Mouse (Mus musculus) heart, embryonic 12.5 days (tissue): ENCODE results near the gene Gtf3c2. TPM values are rescaled to one million over a fixed set of nuclear protein-coding genes. Genes with fewer than 3 reads are reported as not detected.
A peak's percentile ranks its signal among the peaks of the same experiment; 100 is the strongest.

ENCODE experiments used
- ATAC-seq: fragments of 200-750 bp; cut with Nextera tagmentation; 2 replicates; pipeline ENCODE4 v1.8.0; 2017; ENCODE audit warnings: moderate TSS enrichment, moderate library complexity; ENCODE audit not compliant: insufficient number of reproducible peaks, low FRiP score
- H3K27ac ChIP-seq: fragments of 300-500 bp; sonication (generic); 2 replicates; pipeline ENCODE4 v1.5.1; 2016; ENCODE audit warnings: mild to moderate bottlenecking, moderate library complexity; ENCODE audit not compliant: poor library complexity, severe bottlenecking
- H3K27me3 ChIP-seq: fragments of 300-500 bp; sonication (generic); replicated peaks from 2 replicates; pipeline ENCODE4 v1.6.1; 2016; ENCODE audit warnings: mild to moderate bottlenecking, moderate library complexity
- H3K36me3 ChIP-seq: fragments of 300-500 bp; sonication (generic); 2 replicates; pipeline ENCODE4 v1.6.1; 2016; ENCODE audit warnings: mild to moderate bottlenecking, moderate library complexity
- H3K4me1 ChIP-seq: fragments of 300-500 bp; sonication (generic); replicated peaks from 2 replicates; pipeline ENCODE4 v1.6.1; 2016; ENCODE audit warnings: mild to moderate bottlenecking
- H3K4me2 ChIP-seq: fragments of 300-500 bp; sonication (generic); 2 replicates; pipeline ENCODE4 v1.6.1; 2016; ENCODE audit warnings: mild to moderate bottlenecking, moderate library complexity
- H3K4me3 ChIP-seq: fragments of 300-500 bp; sonication (generic); 2 replicates; pipeline ENCODE4 v1.5.1; 2016; ENCODE audit warnings: mild to moderate bottlenecking
- H3K9ac ChIP-seq: fragments of 300-500 bp; sonication (generic); 2 replicates; pipeline ENCODE4 v1.6.1; 2016; ENCODE audit warnings: mild to moderate bottlenecking, moderate library complexity
- H3K9me3 ChIP-seq: fragments of 300-500 bp; sonication (generic); replicated peaks from 2 replicates; pipeline ENCODE4 v1.6.1; 2016; ENCODE audit warnings: mild to moderate bottlenecking, moderate library complexity
- WGBS: fragments of 180-500 bp; shearing (Covaris S2); methylation state at CpG from one replicate; pipeline ENCODE4 v1.1.7; 2016; 5-methylcytosine and 5-hydroxymethylcytosine counted together
- polyA plus RNA-seq: library from polyadenylated mRNA; unstranded; fragments of >200 nt; fragmentation: Nextera tagmentation; extraction: Ambion mirVana; gene quantifications from 2 replicates; pipeline ENCODE4 v1.2.1, GENCODE M21; 2016

Gtf3c2 gene
- polyA plus RNA-seq, 1 experiment from 2014 or later = 58.8 TPM

DNA sequence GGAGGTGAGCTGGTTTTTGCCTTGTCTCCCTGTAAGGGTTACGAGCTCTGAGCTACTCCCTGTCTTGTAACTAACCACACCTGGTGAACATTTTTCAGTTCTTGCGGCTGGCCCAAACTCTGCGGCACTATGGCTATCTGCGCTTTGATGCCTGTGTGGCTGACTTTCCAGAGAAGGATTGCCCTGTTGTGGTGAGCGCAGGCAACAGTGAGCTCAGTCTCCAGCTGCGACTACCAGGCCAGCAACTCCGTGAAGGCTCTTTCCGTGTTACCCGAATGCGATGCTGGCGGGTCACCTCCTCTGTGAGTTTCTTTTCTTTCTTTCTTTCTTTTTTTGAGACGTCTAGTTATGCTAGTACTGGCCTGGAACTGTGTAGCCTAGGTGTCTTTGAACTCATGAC is 17.1 kb upstream of the Gtf3c2 start:
- Histone ChIP-seq H3K9me3 (peaks cover 5% of the 10 kb centered on the region), H3K27me3 (no peaks in the 10 kb centered on the region), H3K4me2 (no peak overlapping the region), H3K9ac (no peak overlapping the region), H3K36me3 (peaks cover 62% of the 10 kb centered on the region), H3K4me1 (peaks cover 23% of the 10 kb centered on the region), H3K27ac (no peak overlapping the region), H3K4me3 (no peak overlapping the region)
- no peak for ATAC-seq
- WGBS = 94% methylated on average over 12 of the region's 12 CpGs

DNA sequence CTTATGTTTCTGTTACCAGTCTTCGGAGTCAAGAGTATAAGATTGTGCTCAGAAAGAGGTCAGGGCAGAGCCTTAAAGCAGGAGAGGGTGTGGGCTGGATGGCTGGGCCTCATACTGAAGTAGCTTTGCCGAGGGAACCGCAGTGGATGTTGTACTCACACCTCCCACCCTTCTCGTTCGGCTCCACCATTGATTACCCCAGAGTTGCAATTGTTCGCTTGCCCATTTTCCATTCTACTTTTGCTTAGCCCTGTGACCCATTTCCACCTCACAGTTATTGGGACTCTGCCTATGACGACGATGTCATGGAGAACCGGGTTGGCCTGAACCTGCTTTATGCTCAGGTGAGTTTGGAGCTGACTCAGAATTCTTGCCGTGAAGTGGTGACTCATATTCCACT is 16.3 kb upstream of the Gtf3c2 start:
- no peak for ATAC-seq
- no peak overlapping the region for H3K4me3 ChIP-seq
- 92% methylated on average over 10 of the region's 10 CpGs for WGBS
- H3K4me2 ChIP-seq = no peak overlapping the region
- H3K9ac ChIP-seq = no peak overlapping the region
- H3K27ac ChIP-seq = no peak overlapping the region
- peaks cover 5% of the 10 kb centered on the region for H3K9me3 ChIP-seq
- peaks cover 28% of the 10 kb centered on the region for H3K4me1 ChIP-seq
- peaks cover 65% of the 10 kb centered on the region for H3K36me3 ChIP-seq
- H3K27me3 ChIP-seq = no peaks in the 10 kb centered on the region

DNA sequence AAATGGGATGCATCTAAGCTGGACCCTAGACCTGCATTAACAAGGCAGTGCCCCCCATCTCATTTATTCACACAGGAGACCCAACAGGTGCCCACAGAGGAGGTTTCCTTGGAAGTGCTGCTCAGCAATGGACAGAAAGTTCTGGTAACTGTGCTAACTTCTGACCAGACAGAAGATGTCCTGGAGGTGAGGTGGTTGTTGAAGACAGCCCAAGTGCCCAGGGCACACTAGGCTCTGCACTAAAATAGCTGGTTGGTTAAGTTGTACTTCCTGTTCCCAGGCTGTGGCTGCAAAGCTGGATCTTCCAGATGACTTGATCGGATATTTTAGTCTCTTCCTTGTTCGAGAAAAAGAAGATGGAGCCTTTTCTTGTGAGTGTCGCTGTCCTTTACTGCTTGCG is 15.7 kb upstream of the Gtf3c2 start:
- Histone ChIP-seq H3K9ac (no peak overlapping the region), H3K36me3 (peaks cover 69% of the 10 kb centered on the region), H3K27me3 (no peaks in the 10 kb centered on the region), H3K4me3 (no peak overlapping the region), H3K4me2 (no peak overlapping the region), H3K4me1 (peaks cover 26% of the 10 kb centered on the region), H3K9me3 (peaks cover 5% of the 10 kb centered on the region), H3K27ac (no peak overlapping the region)
- WGBS = 90% methylated on average over 4 of the region's 4 CpGs
- ATAC-seq = no peak

DNA sequence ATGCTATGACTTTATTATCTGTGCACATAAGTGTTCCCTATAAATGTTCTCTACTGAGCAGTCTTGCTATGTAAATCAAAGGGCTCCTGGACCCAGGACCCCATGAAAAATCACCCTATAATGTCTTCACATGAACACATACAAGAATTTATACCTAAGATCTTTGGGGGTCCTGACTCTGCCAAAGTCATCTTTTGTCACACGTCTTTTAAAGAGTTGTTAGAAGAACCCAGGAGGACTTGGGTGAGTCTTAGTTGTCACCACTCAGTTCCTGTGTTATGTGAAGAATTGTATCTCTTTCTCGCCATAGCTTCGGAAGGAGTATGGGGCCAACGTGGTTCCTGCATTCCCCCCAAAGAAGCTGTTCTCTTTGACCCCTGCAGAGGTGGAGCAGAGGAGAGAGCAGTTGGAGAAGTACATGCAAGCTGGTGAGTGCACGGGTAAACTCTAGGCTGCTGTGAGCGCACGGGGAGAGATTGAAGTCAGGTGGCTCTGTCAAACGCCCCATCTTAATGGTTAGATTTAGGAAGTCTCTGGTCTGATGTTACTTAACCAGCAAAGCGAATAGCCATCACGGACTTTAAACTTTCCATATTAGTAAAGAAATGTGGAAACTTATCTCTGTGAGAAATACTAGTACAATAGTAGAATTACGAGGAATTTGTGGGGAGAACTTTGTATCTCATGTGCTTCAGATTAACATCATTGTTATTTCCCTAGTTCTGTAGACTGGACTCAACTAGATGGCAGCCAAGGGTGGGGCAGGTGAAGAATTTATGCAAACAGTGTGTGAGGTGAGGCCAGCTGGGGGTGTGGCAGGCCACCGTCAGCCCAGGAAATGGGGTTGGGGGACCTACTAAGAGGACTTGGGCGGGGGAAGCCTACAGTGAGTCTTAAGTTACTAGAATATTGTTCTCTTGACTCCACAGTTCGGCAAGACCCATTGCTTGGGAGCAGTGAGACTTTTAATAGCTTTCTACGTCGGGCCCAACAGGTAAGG is 14.8 kb upstream of the Gtf3c2 start:
- WGBS = 89% methylated on average over 16 of the region's 16 CpGs
- Histone ChIP-seq H3K9ac (peak overlapping the region; percentile 92; the same call in 1 of the 2 replicates), H3K4me2 (peak overlapping the region; percentile 84), H3K27me3 (no peaks in the 10 kb centered on the region), H3K4me1 (peaks cover 20% of the 10 kb centered on the region), H3K27ac (no peak overlapping the region), H3K4me3 (peak overlapping the region; percentile 83; the same call in 1 of the 2 replicates), H3K9me3 (no peaks in the 10 kb centered on the region), H3K36me3 (peaks cover 69% of the 10 kb centered on the region)
- no peak for ATAC-seq

DNA sequence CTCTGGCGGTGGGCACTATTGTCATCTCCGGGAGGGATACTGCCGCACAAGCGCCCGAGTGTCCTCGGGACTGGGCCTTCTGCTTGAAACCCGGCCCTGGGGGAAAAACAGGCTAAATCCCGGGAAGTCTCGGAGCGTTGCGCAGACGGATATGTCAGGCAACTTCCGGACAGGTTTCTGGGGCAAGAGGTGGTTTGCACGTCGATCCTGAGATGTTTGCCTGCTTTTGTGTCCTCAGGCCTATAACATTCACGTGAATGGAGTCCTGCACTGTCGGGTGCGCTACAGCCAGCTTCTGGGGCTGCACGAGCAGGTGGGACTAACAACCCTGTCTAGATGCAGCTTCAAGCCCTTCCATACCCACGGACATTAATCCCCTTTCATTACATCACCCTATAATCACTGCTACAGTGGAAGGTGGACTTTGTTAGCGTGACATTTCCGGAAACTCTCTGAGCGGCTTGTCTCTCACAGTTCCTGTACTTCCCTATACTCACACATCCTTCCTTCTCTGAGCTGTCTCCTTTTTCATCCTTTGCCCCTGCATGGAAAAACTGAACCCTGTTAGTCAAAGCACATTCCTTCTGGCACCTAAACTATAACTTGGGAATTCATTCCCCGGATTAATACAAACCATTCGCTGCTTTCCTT is 13.8 kb upstream of the Gtf3c2 start:
- Histone ChIP-seq H3K9me3 (no peaks in the 10 kb centered on the region), H3K36me3 (peaks cover 67% of the 10 kb centered on the region), H3K27me3 (no peaks in the 10 kb centered on the region), H3K4me3 (peak overlapping the region; percentile 83), H3K9ac (peak overlapping the region; percentile 92), H3K4me2 (peak overlapping the region; percentile 84), H3K4me1 (peaks cover 20% of the 10 kb centered on the region), H3K27ac (peak overlapping the region; percentile 87)
- WGBS = 11% methylated on average over 25 of the region's 25 CpGs
- no peak for ATAC-seq

DNA sequence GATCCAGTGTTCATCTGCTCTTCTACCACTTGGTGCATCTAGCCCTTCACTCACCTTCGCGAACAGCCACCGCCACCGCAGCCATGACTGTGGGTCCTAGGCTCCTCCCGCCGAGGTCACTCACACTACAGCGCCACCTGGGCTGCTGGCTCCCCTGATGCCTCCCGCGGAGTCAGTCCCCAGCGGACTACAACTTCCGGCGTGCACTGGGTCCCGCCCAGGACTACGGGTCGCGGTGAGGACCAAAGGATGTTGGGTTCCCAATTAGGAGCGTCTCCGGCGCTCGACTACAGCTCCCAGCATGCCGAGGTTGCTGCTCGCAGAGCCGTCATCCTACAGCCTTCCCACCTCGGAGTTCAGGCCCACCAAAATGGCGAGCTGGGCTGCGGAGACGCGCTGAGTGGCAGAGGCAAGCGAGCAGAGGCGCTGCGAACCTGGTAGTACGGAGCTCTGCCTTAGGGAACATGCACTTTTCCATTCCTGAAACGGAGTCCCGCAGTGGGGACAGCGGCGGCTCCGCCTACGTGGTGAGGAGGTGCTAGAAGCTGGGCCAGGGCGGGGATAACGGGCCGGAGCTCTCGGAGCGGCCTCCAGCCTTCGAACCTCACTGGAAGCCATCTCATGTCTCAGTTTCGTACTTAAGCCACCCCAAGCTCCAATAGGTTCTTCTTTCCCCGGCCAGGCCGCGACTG is 13.1 kb upstream of the Gtf3c2 start, which contains the start of the genes Snx17 and Eif2b4:
Snx17 (plus strand) TSS at position 289 of the 692 bp plus-strand sequence.
Eif2b4 (minus strand) TSS at position 492 of the 692 bp plus-strand sequence.
- H3K27ac ChIP-seq = peak within 1 kb of the TSS; percentile 87
- H3K36me3 ChIP-seq = peaks cover 67% of the 10 kb centered on the region
- peak within 1 kb of the TSS; percentile 83 for H3K4me3 ChIP-seq
- H3K9me3 ChIP-seq = no peaks in the 10 kb centered on the region
- peak within 1 kb of the TSS; percentile 92 for H3K9ac ChIP-seq
- WGBS = under 1% methylated on average over 48 of the region's 48 CpGs
- peak within 1 kb of the TSS; percentile 84 for H3K4me2 ChIP-seq
- ATAC-seq = peak; percentile 96
- peaks cover 20% of the 10 kb centered on the region for H3K4me1 ChIP-seq
- H3K27me3 ChIP-seq = no peaks in the 10 kb centered on the region

DNA sequence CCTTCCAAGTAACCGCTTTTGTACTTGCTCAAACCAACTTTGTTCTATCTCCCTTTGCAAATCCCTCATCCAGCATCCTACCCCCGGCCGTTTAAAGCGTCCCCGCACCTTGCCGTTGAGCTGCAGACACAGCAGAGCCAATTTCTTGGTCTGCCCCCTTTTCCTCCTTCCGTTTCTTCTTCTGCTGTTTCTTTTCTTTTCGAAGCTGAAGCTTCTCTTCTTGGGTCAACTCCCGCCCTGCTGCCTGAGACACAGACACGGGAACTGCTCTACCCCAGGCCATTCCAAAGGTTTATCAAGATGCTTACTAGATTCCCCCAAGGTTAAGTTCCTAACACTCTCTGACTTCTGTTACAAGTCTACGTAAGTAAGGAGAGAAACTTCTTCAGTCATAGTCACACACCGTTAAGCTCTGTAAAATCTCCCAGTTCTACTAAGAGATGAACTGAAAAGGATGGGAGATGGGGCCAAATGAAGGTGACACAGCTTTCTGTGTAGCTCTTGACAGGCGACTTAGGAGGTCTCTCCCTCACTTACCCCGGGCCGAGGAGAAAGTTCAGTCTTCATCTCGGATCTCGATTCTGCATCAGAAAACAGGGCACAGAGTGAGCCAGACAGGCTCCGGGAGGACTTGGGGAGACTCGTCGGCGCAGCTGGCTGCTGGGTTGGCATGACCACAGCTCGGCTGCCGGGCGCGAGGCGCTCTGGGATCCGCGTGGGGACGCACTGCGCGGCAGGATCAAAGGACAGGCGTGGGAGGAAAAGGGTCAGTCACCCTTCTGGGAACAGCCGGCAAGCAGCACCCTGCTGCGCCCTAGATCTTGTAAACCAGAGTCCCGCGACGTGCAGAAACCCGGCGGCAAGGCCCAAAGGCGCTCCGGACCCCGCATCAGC is 12.3 kb upstream of the Gtf3c2 start:
- H3K9ac ChIP-seq = peak overlapping the region; percentile 77
- H3K4me3 ChIP-seq = peak overlapping the region; percentile 83
- ATAC-seq = peak; percentile 74
- no peaks in the 10 kb centered on the region for H3K9me3 ChIP-seq
- H3K27ac ChIP-seq = peak overlapping the region; percentile 76
- peaks cover 67% of the 10 kb centered on the region for H3K36me3 ChIP-seq
- peaks cover 20% of the 10 kb centered on the region for H3K4me1 ChIP-seq
- H3K27me3 ChIP-seq = no peaks in the 10 kb centered on the region
- H3K4me2 ChIP-seq = peak overlapping the region; percentile 84
- 13% methylated on average over 42 of the region's 42 CpGs for WGBS

DNA sequence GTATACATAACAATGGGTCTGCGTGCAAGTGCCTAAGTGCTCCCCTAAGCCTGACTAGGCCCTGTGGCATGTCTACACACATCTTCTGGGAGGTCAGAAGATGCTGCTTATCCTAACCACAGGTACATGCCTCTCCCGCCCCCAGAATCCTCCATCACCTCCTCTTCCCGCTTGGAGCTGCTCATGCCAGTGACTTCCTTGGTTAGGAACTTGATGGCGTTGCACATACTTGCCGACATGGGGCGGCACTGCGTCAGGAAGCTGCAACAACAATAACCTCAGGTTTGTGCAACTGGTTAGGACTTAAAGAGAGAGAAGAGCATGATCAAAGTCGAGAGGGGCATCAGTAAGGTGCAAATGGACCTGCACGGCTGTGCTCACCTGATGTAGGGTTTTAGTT is 10.3 kb upstream of the Gtf3c2 start:
- Histone ChIP-seq H3K9ac (no peak overlapping the region), H3K27ac (no peak overlapping the region), H3K36me3 (peaks cover 52% of the 10 kb centered on the region)

DNA sequence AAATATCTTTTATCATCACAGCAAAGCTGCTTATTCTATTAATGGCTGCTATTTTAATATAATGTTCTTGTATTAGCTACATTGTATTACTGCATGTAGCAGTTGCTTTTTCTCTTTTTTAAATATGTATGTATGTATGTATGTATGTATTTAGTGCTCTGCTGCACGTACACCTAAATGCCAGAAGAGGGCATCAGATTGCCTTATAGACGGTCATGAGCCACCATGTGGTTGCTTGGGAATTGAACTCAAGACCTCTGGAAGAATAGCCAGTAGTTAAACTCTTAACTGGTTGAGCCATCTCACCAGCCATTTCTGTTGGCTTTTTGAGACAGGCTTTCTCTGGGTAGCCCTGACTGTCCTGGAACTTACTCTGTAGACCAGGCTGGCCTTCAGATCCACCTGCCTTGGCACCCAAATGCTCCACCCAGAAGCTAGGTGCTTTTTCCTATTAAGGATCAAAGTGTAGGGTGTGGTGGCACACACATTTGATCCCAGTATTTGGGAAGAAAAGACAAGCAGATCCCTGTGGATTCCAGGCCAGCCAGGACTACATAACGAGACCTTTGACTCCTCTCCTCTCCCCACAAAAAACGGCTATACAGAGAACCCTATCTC is 8.4 kb upstream of the Gtf3c2 start:
- H3K4me2 ChIP-seq = no peak overlapping the region
- 81% methylated on average over 4 of the region's 4 CpGs for WGBS
- no peak overlapping the region for H3K27ac ChIP-seq
- H3K4me1 ChIP-seq = peaks cover 10% of the 10 kb centered on the region
- peaks cover 46% of the 10 kb centered on the region for H3K36me3 ChIP-seq
- ATAC-seq = no peak
- H3K4me3 ChIP-seq = no peak overlapping the region
- H3K27me3 ChIP-seq = no peaks in the 10 kb centered on the region
- no peak overlapping the region for H3K9ac ChIP-seq
- H3K9me3 ChIP-seq = no peaks in the 10 kb centered on the region

More for the DNA sequence above, 10.3 kb upstream of the Gtf3c2 start:
- H3K27me3 ChIP-seq = no peaks in the 10 kb centered on the region
- WGBS = 86% methylated on average over 9 of the region's 9 CpGs
- no peak for ATAC-seq
- no peaks in the 10 kb centered on the region for H3K9me3 ChIP-seq
- no peak overlapping the region for H3K4me2 ChIP-seq
- no peak overlapping the region for H3K4me3 ChIP-seq
- H3K4me1 ChIP-seq = peaks cover 20% of the 10 kb centered on the region

DNA sequence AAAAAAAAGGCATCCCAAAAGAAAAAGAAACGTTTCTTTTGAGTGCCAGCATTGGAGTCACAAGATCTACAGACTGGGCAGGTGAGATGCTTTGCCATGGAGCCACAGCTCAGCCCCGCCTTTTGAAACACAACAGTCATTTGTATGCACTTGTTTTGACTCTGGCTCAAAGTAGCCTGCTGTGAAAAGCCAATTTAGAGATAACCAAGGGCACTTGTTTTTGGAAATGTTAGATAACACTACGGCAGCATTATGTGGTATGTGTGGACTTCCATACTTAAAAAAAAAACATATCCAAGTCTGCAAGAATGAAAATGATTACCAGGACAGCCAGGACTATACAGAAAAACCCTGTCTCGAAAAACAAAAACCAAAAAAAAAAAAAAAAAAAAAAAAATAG is 3.7 kb upstream of the Gtf3c2 start:
- no peaks in the 10 kb centered on the region for H3K9me3 ChIP-seq
- no peak overlapping the region for H3K4me3 ChIP-seq
- H3K27ac ChIP-seq = no peak overlapping the region
- no peak overlapping the region for H3K9ac ChIP-seq
- peak; percentile 38; the same call in 1 of the 2 replicates for ATAC-seq
- no peak overlapping the region for H3K4me2 ChIP-seq
- no peaks in the 10 kb centered on the region for H3K27me3 ChIP-seq
- 35% methylated on average over 4 of the region's 4 CpGs for WGBS
- H3K4me1 ChIP-seq = 0 out of 2 replicates have a peak, but pooled peaks cover 2% of the 10 kb centered on the region
- peaks cover 20% of the 10 kb centered on the region for H3K36me3 ChIP-seq
